Mouse (Mus musculus) embryonic facial prominence, embryonic 11.5 days (tissue): ENCODE measurements around the gene Hipk3. TPM values are rescaled to one million over a fixed set of nuclear protein-coding genes. Genes with fewer than 3 reads are reported as not detected.

Source experiments
- ATAC-seq: fragments of 200-750 bp; cut with Nextera tagmentation; replicated peaks from 2 replicates; pipeline ENCODE4 v1.8.0; 2017; ENCODE audit warnings: low read depth; ENCODE audit not compliant: insufficient number of reproducible peaks, low FRiP score, low TSS enrichment
- DNase-seq: peaks from one replicate; pipeline ENCODE4 v3.0.0-alpha.2; 2015; ENCODE audit warnings: low spot score
- H3K27ac ChIP-seq: fragments of 300-500 bp; sonication (generic); replicated peaks from 2 replicates; pipeline ENCODE4 v1.5.1; 2014; ENCODE audit warnings: mild to moderate bottlenecking, low read depth, low read length, control low read depth
- H3K27me3 ChIP-seq: fragments of 300-500 bp; sonication (generic); 2 replicates; pipeline ENCODE4 v1.6.1; 2014; ENCODE audit warnings: mild to moderate bottlenecking, low read length, moderate library complexity, mixed read lengths; ENCODE audit not compliant: control insufficient read depth, insufficient read depth
- H3K36me3 ChIP-seq: fragments of 300-500 bp; sonication (generic); replicated peaks from 2 replicates; pipeline ENCODE4 v1.6.1; 2014; ENCODE audit warnings: low read depth, mild to moderate bottlenecking, low read length, moderate library complexity, mixed read lengths; ENCODE audit not compliant: control insufficient read depth, insufficient read depth
- H3K4me1 ChIP-seq: fragments of 300-500 bp; sonication (generic); 2 replicates; pipeline ENCODE4 v1.6.1; 2014; ENCODE audit warnings: low read length, mixed read lengths; ENCODE audit not compliant: control insufficient read depth, insufficient read depth
- H3K4me2 ChIP-seq: fragments of 300-500 bp; sonication (generic); 2 replicates; pipeline ENCODE4 v1.6.1; 2014; ENCODE audit warnings: low read depth, mild to moderate bottlenecking, control low read depth, low read length, moderate library complexity
- H3K4me3 ChIP-seq: fragments of 300-500 bp; sonication (generic); 2 replicates; pipeline ENCODE4 v1.5.1; 2014; ENCODE audit warnings: low read depth, low read length, control low read depth
- H3K9ac ChIP-seq: fragments of 300-500 bp; sonication (generic); replicated peaks from 2 replicates; pipeline ENCODE4 v1.6.1; 2014; ENCODE audit warnings: mild to moderate bottlenecking, control low read depth, low read length
- H3K9me3 ChIP-seq: fragments of 300-500 bp; sonication (generic); replicated peaks from 2 replicates; pipeline ENCODE4 v1.6.1; 2016; ENCODE audit warnings: mild to moderate bottlenecking, low read length, inconsistent platforms, mixed read lengths; ENCODE audit not compliant: control insufficient read depth
- WGBS: fragments of 180-500 bp; shearing (Covaris S2); extraction: QIAGEN DNeasy Blood & Tissue Kit; methylation state at CpG from one replicate; pipeline ENCODE4 v1.1.7; 2014; 5-methylcytosine and 5-hydroxymethylcytosine counted together
- polyA plus RNA-seq: library from polyadenylated mRNA; unstranded; fragments of >200 nt; fragmentation: Nextera tagmentation; extraction: Ambion mirVana; gene quantifications from 2 replicates; pipeline ENCODE4 v1.2.1, GENCODE M21; 2014

Hipk3 gene
- polyA plus RNA-seq, 1 experiment from 2014 or later: 17.5 TPM

DNA sequence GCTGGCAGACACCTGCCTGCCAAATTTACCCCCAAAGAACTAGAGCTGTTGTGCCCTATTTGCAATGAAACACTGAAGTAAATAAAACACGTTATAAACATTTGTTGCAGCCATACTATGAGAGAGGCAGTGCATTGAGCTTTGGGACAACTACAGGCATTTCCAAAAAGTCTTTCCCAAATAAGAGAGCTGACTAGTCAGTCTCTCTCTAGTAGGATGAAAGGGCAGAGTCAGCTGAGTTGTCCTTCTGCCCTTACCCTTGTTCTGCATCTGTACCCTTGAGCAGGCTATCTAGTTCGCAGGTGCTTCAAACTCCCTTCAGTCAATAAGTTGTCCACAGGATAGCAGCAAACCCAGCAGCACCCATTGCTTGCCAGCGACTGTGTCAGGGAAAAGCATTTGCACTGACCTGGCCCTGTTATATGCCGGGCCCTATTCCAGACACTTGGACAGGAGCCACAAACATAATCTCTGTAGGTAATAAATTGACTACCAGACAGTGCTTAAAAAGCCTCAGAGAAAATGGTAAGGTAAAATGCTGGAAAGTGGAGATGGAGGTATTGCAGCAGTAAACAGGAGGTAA lies 83.2 kb downstream of the Hipk3 start, which contains the start of gene D430041D05Rik:
D430041D05Rik (minus strand) TSS at position 51 of the 583 bp plus-strand sequence.
- no peak for DNase-seq
- H3K4me1 ChIP-seq: peaks cover 3% of the 10 kb centered on the region
- H3K36me3 ChIP-seq: no peaks in the 10 kb centered on the region
- WGBS: 63% methylated on average over 4 of the region's 4 CpGs
- peaks cover 27% of the 10 kb centered on the region for H3K27me3 ChIP-seq
- no peak within 1 kb of the TSS; the same call in 1 of the 2 replicates for H3K27ac ChIP-seq
- peak within 1 kb of the TSS; percentile 74 for H3K9ac ChIP-seq
- no peak for ATAC-seq
- no peaks in the 10 kb centered on the region for H3K9me3 ChIP-seq
- H3K4me3 ChIP-seq: peak within 1 kb of the TSS; percentile 65
- H3K4me2 ChIP-seq: peak within 1 kb of the TSS; percentile 100

DNA sequence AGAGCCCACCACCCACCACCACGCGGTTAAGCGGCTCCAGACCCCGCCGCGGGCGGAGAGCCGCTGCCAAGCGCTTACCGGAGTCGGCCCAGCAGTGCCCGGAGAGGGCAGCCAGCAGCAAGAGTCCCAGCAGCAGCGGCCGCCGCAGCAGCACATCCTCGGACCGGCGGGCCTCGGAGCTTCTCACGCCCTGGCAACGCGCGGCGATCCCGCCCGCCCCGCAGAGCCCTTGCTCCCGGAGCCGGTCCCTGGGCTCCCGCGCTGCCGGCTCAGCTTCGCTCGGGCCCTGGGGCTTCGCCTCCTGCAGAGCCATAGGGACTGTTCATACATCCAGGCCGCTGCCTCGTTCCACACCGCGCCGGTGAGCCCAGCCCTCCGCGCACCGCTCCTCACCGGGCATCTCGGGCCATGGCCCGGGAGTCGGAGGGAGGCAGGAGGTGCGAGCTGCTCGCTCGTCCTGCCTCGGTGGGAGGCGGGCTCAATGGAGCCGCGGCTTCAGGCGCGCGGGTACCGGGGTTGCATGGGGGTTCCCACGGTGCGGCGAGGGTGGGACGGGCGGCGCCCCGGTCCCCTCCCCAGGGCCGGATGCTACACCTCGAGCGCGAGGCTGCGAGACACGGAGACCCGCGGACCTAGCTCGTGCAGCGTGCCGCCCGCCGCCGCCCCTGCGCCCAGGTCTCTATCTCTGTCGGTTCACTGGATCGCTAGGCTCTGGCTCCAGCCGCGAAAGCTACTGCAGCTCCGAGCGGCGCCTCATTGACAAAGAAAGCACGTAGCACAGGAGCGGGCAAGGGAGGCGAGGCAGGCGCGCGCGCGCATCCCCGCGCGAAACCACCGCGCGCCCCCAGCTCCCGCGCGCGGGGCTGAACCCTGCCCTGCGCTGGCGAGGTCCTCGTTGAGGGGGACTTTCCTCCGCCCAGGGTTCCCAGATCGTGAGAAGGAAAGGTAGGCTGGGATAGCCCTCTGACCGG lies 84.1 kb downstream of the Hipk3 start:
- peak overlapping the region; percentile 74 for H3K9ac ChIP-seq
- peak overlapping the region; percentile 65 for H3K4me3 ChIP-seq
- H3K9me3 ChIP-seq: no peaks in the 10 kb centered on the region
- peak overlapping the region; percentile 100 for H3K4me2 ChIP-seq
- H3K36me3 ChIP-seq: no peaks in the 10 kb centered on the region
- DNase-seq: peak; percentile 64
- peak; percentile 86 for ATAC-seq
- WGBS: under 1% methylated on average over 108 of the region's 111 CpGs
- H3K27me3 ChIP-seq: peaks cover 27% of the 10 kb centered on the region
- H3K4me1 ChIP-seq: peaks cover 3% of the 10 kb centered on the region
- H3K27ac ChIP-seq: no peak overlapping the region; the same call in 1 of the 2 replicates

DNA sequence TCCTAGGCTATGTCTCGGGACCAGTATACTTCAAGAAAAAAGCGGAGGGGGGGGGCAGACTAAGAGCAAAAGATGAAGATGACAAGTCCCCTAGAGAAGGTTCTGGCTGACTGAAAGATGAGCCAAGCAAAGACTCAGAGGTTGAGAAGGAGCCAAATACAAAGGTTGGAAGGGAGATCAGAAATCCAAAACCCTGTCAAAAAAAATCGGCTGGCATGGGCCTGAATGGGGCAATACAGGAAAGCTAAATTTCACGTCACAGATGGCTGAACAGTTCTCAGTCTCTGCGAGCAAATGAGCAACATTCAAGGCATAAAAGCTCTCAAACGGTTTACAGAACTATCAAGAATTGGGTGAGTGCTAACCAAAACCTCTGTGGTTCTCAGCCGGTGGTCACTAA lies 85.9 kb downstream of the Hipk3 start:
- H3K27me3 ChIP-seq: peaks cover 27% of the 10 kb centered on the region
- H3K4me3 ChIP-seq: no peak overlapping the region
- H3K27ac ChIP-seq: no peak overlapping the region
- WGBS: 73% methylated on average over 7 of the region's 7 CpGs
- DNase-seq: no peak
- H3K4me1 ChIP-seq: peaks cover 3% of the 10 kb centered on the region
- H3K9ac ChIP-seq: no peak overlapping the region
- H3K4me2 ChIP-seq: no peak overlapping the region
- H3K9me3 ChIP-seq: no peaks in the 10 kb centered on the region
- ATAC-seq: no peak
- H3K36me3 ChIP-seq: no peaks in the 10 kb centered on the region

DNA sequence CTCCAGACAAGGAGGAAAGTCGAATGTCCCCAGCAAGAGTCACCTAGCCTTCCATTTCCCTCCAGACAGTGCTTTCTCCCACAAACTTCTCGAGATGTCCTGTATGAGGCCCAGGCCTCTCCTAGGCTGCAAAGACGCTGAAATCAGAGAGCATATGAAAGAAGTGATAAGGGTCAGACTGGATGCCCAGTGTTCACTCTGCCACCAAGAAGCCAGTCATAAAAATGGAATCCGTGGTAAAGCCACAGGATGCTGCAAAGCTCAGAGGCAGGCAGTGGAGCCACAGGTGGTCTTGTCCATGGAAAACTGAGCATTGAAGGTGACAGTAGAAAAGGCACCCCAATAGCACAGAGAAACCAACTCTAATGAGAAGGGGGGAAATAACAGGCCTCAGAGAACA lies 86.3 kb downstream of the Hipk3 start:
- H3K4me1 ChIP-seq: peaks cover 3% of the 10 kb centered on the region
- H3K27me3 ChIP-seq: peaks cover 27% of the 10 kb centered on the region
- DNase-seq (no peak), ATAC-seq (no peak)
- 65% methylated on average over 4 of the region's 4 CpGs for WGBS
- H3K4me2 ChIP-seq: no peak overlapping the region
- H3K9me3 ChIP-seq: no peaks in the 10 kb centered on the region
- no peak overlapping the region for H3K9ac ChIP-seq
- no peak overlapping the region for H3K27ac ChIP-seq
- no peaks in the 10 kb centered on the region for H3K36me3 ChIP-seq
- no peak overlapping the region for H3K4me3 ChIP-seq

DNA sequence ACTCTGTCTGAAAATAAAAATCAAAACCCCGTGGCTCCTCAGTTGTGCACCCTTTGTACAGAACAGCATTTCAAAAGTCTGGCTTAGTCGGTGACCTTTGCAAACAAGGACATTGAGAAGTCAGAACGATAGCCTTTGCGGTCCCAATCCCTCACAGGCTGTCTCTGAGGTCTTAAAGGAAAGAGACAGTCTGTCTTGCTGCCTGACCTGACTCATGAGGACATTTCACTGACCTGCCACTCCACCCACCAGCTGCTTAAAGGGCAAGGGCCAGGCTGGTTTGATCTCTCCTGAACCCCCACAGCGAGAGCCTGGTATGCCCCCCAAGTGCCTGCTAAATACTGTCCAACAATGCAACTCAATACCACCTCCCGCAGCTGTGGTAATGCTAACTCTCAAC lies 90.2 kb downstream of the Hipk3 start:
- no peak overlapping the region for H3K27ac ChIP-seq
- H3K4me1 ChIP-seq: no peaks in the 10 kb centered on the region
- DNase-seq: no peak
- ATAC-seq: no peak
- peaks cover 10% of the 10 kb centered on the region for H3K27me3 ChIP-seq
- no peak overlapping the region for H3K9ac ChIP-seq
- 77% methylated on average over 6 of the region's 6 CpGs for WGBS
- no peaks in the 10 kb centered on the region for H3K9me3 ChIP-seq
- no peak overlapping the region for H3K4me2 ChIP-seq
- no peaks in the 10 kb centered on the region for H3K36me3 ChIP-seq
- H3K4me3 ChIP-seq: no peak overlapping the region

DNA sequence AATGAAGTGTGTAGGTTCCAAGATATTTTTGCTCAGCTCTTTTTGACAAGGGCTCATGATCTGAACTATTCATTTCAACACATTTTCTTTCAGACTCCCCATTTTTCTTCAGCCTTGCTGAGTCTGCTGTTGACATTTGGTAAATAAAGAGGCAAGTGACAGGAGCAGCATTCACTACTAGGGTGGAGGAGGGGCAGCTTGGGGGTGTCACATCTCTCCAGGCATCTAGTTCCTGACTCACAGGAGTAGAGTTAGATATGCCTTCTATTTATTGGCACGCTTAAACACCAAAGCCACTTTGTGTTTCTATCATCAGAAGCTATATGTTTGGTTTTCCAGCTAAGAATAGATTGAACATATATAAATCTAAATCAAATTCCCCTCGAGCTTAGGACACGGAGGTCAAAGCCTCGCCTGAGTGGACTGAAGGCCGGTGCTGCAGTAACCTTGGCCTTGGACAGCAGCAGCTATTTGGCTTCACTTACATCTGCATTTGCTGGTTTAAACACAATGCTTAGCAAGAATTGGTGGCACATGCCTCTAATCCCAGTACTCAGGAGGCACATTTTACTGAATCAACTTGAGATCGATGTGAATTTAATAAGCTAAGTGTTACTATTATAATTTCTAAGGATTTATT lies 95.5 kb downstream of the Hipk3 start:
- Histone ChIP-seq H3K9me3 (no peaks in the 10 kb centered on the region), H3K36me3 (no peaks in the 10 kb centered on the region), H3K27me3 (no peaks in the 10 kb centered on the region), H3K4me2 (no peak overlapping the region), H3K4me1 (no peaks in the 10 kb centered on the region), H3K9ac (no peak overlapping the region), H3K4me3 (no peak overlapping the region), H3K27ac (no peak overlapping the region)
- no peak for DNase-seq
- 90% methylated on average over 6 of the region's 6 CpGs for WGBS
- no peak for ATAC-seq

DNA sequence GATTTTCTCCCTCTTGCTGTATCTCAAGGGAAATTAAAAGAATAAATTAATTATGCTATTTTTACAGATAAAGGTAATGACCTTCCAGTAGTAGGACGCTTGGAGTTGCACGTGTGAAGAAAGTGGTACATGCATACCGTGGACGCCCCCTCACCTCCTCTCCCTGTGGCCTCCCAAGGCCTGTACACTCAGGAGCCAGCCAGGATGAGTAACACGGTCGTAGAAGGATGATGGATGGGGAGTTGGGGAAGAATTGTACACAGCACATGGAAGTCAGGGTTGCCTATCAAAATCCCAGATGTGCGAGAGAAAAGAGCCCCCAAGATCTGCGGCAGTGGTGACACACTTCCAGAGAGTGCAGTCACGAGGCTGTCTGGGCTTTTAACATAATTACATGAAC lies 98.3 kb downstream of the Hipk3 start:
- H3K9me3 ChIP-seq: no peaks in the 10 kb centered on the region

More for the DNA sequence above, 98.3 kb downstream of the Hipk3 start:
- Histone ChIP-seq H3K36me3 (no peaks in the 10 kb centered on the region), H3K27me3 (no peaks in the 10 kb centered on the region), H3K27ac (no peak overlapping the region), H3K4me3 (no peak overlapping the region), H3K4me1 (no peaks in the 10 kb centered on the region), H3K4me2 (no peak overlapping the region), H3K9ac (no peak overlapping the region)
- ATAC-seq (no peak), DNase-seq (no peak)
- WGBS: 84% methylated on average over 9 of the region's 9 CpGs
